Mouse (Mus musculus) CH12.LX (cell line): ENCODE results near the gene Nr2e1.

ENCODE experiments used
- CHD2 ChIP-seq: IDR thresholded peaks from 2 replicates; pipeline ENCODE4 v1.6.1; 2011; ENCODE audit warnings: low read length, improper control_type of control experiment
- CTCF ChIP-seq, 2 experiments: IDR thresholded peaks in 1 of 2; conservative IDR thresholded peaks in 1 of 2; 2 replicates each; pipeline ENCODE4 v1.5.1; 2011 to 2012; ENCODE audit warnings: low read depth in 2 of 2, low read length in 2 of 2, improper control_type of control experiment in 1 of 2, inconsistent platforms in 1 of 2, mild to moderate bottlenecking in 1 of 2, moderate library complexity in 1 of 2
- EP300 ChIP-seq: IDR thresholded peaks from 2 replicates; pipeline ENCODE4 v1.6.1; 2011; ENCODE audit warnings: low read length, improper control_type of control experiment
- ETS1 ChIP-seq: conservative IDR thresholded peaks from 2 replicates; pipeline ENCODE4 v1.6.1; 2012; ENCODE audit warnings: low read depth, mild to moderate bottlenecking, inconsistent platforms, low read length, improper control_type of control experiment, moderate library complexity
- POLR2A ChIP-seq: IDR thresholded peaks from 2 replicates; pipeline ENCODE4 v1.6.1; 2011; ENCODE audit warnings: low read depth, mild to moderate bottlenecking, improper control_type of control experiment, low read length
- POLR2AphosphoS2 ChIP-seq: IDR thresholded peaks from 2 replicates; pipeline ENCODE4 v1.6.1; 2011; ENCODE audit warnings: low read depth, low read length, improper control_type of control experiment
- USF2 ChIP-seq: conservative IDR thresholded peaks from 2 replicates; pipeline ENCODE4 v1.6.1; 2011; ENCODE audit warnings: low read depth, low read length, improper control_type of control experiment

GRCm38 (mm10) chr10:42545707-42546503, 37.5 kb downstream of the Nr2e1 start:
- TF ChIP-seq ETS1: no peak
- TF ChIP-seq CTCF (conservative IDR thresholded peaks at IDR 0.05 in 1 of 2, IDR thresholded peaks at IDR 0.05 in 1 of 2; ENCODE audit: low read depth in 2 of 2, low read length in 2 of 2): no peak
- TF ChIP-seq POLR2AphosphoS2: no peak
- TF ChIP-seq POLR2A: no peak
- no peak for TF ChIP-seq CHD2
- no peak for TF ChIP-seq EP300
- no peak for TF ChIP-seq USF2
